Mouse (Mus musculus) neural tube, embryonic 14.5 days (tissue): ENCODE results near the gene Acp6. TPM values are rescaled to one million over a fixed set of nuclear protein-coding genes. Genes with fewer than 3 reads are reported as not detected.
A peak's percentile ranks its signal among the peaks of the same experiment; 100 is the strongest.

Source experiments
- ATAC-seq: fragments of 200-750 bp; cut with Nextera tagmentation; 2 replicates; pipeline ENCODE4 v1.8.0; 2017; ENCODE audit warnings: low read depth, mild to moderate bottlenecking, moderate TSS enrichment, moderate library complexity
- H3K27ac ChIP-seq: fragments of 300-500 bp; sonication (generic); 2 replicates; pipeline ENCODE4 v1.5.1; 2014; ENCODE audit warnings: low read depth, mild to moderate bottlenecking, control low read depth, low read length, moderate library complexity, mixed read lengths
- H3K27me3 ChIP-seq: fragments of 300-500 bp; sonication (generic); 2 replicates; pipeline ENCODE4 v1.6.1; 2014; ENCODE audit warnings: low read length; ENCODE audit not compliant: control insufficient read depth, insufficient read depth
- H3K36me3 ChIP-seq: fragments of 300-500 bp; sonication (generic); 2 replicates; pipeline ENCODE4 v1.6.1; 2014; ENCODE audit warnings: low read length, mixed read lengths; ENCODE audit not compliant: control insufficient read depth, insufficient read depth
- H3K4me1 ChIP-seq: fragments of 300-500 bp; sonication (generic); 2 replicates; pipeline ENCODE4 v1.6.1; 2014; ENCODE audit warnings: low read length; ENCODE audit not compliant: control insufficient read depth, insufficient read depth
- H3K4me2 ChIP-seq: fragments of 300-500 bp; sonication (generic); 2 replicates; pipeline ENCODE4 v1.6.1; 2014; ENCODE audit warnings: mild to moderate bottlenecking, low read depth, low read length, control low read depth
- H3K4me3 ChIP-seq: fragments of 300-500 bp; sonication (generic); 2 replicates; pipeline ENCODE4 v1.5.1; 2014; ENCODE audit warnings: low read depth, low read length, control low read depth, mixed read lengths
- H3K9ac ChIP-seq: fragments of 300-500 bp; sonication (generic); replicated peaks from 2 replicates; pipeline ENCODE4 v1.6.1; 2014; ENCODE audit warnings: low read depth, mild to moderate bottlenecking, control low read depth, low read length, mixed read lengths
- H3K9me3 ChIP-seq: fragments of 300-500 bp; sonication (generic); 2 replicates; pipeline ENCODE4 v1.6.1; 2016; ENCODE audit warnings: low read length; ENCODE audit not compliant: control insufficient read depth
- WGBS: fragments of 180-500 bp; shearing (Covaris S2); extraction: QIAGEN DNeasy Blood & Tissue Kit; methylation state at CpG from one replicate; pipeline ENCODE4 v1.1.7; 2014; 5-methylcytosine and 5-hydroxymethylcytosine counted together
- polyA plus RNA-seq: library from polyadenylated mRNA; unstranded; fragments of >200 nt; fragmentation: Nextera tagmentation; extraction: Ambion mirVana; gene quantifications from 2 replicates; pipeline ENCODE4 v1.2.1, GENCODE M21; 2014

The Acp6 gene
- polyA plus RNA-seq, 1 experiment from 2014 or later: 14.1 TPM

GRCm38 (mm10) chr3:97206521-97206920, 47.9 kb downstream of the Acp6 start:
- no peaks in the 10 kb centered on the region for H3K4me1 ChIP-seq
- 79% methylated on average over 3 of the region's 3 CpGs for WGBS
- no peak overlapping the region for H3K9ac ChIP-seq
- peaks cover 62% of the 10 kb centered on the region for H3K36me3 ChIP-seq
- H3K4me3 ChIP-seq: no peak overlapping the region
- H3K27me3 ChIP-seq: no peaks in the 10 kb centered on the region
- H3K27ac ChIP-seq: no peak overlapping the region
- H3K4me2 ChIP-seq: no peak overlapping the region
- no peak for ATAC-seq
- no peaks in the 10 kb centered on the region for H3K9me3 ChIP-seq

GRCm38 (mm10) chr3:97209351-97209750, 50.8 kb downstream of the Acp6 start:
- H3K9me3 ChIP-seq: no peaks in the 10 kb centered on the region
- H3K9ac ChIP-seq: no peak overlapping the region
- ATAC-seq: no peak
- H3K4me3 ChIP-seq: no peak overlapping the region
- H3K4me1 ChIP-seq: 0 out of 2 replicates have a peak, but pooled peaks cover 2% of the 10 kb centered on the region
- no peak overlapping the region for H3K27ac ChIP-seq
- no peaks in the 10 kb centered on the region for H3K27me3 ChIP-seq
- H3K4me2 ChIP-seq: no peak overlapping the region
- H3K36me3 ChIP-seq: peaks cover 83% of the 10 kb centered on the region
- 68% methylated on average over 9 of the region's 9 CpGs for WGBS

- no peaks in the 10 kb centered on the region for H3K9me3 ChIP-seq
- no peak overlapping the region for H3K4me2 ChIP-seq
- H3K27ac ChIP-seq: no peak overlapping the region
- H3K27me3 ChIP-seq: no peaks in the 10 kb centered on the region
- 93% methylated on average over 5 of the region's 5 CpGs for WGBS
- peaks cover 84% of the 10 kb centered on the region for H3K36me3 ChIP-seq
- H3K4me3 ChIP-seq: no peak overlapping the region
- no peak for ATAC-seq
- no peak overlapping the region for H3K9ac ChIP-seq
- H3K4me1 ChIP-seq: peaks cover 5% of the 10 kb centered on the region; the same call in 1 of the 2 replicates
These were observed 52.6 kb downstream of the Acp6 start for GRCm38 (mm10) chr3:97211177-97211576.

- Histone ChIP-seq H3K9me3 (no peaks in the 10 kb centered on the region), H3K27me3 (no peaks in the 10 kb centered on the region), H3K27ac (no peak overlapping the region), H3K36me3 (peaks cover 67% of the 10 kb centered on the region), H3K4me1 (peaks cover 5% of the 10 kb centered on the region; the same call in 1 of the 2 replicates), H3K4me2 (no peak overlapping the region), H3K9ac (no peak overlapping the region), H3K4me3 (no peak overlapping the region)
- no peak for ATAC-seq
- 90% methylated on average over 10 of the region's 10 CpGs for WGBS
These were observed 55.3 kb downstream of the Acp6 start for GRCm38 (mm10) chr3:97213871-97214270.

GRCm38 (mm10) chr3:97214439-97214838, 55.9 kb downstream of the Acp6 start:
- H3K27ac ChIP-seq: peak overlapping the region; percentile 44; the same call in 1 of the 2 replicates
- H3K4me3 ChIP-seq: no peak overlapping the region
- peaks cover 65% of the 10 kb centered on the region for H3K36me3 ChIP-seq
- no peaks in the 10 kb centered on the region for H3K9me3 ChIP-seq
- H3K4me2 ChIP-seq: no peak overlapping the region
- peaks cover 5% of the 10 kb centered on the region; the same call in 1 of the 2 replicates for H3K4me1 ChIP-seq
- no peaks in the 10 kb centered on the region for H3K27me3 ChIP-seq
- no peak overlapping the region for H3K9ac ChIP-seq
- peak; percentile 65; the same call in 1 of the 2 replicates for ATAC-seq
- 38% methylated on average over 1 of the region's 1 CpGs for WGBS

GRCm38 (mm10) chr3:97215526-97215925, 56.9 kb downstream of the Acp6 start:
- Histone ChIP-seq H3K4me3 (no peak overlapping the region), H3K4me2 (no peak overlapping the region), H3K27ac (no peak overlapping the region), H3K4me1 (peaks cover 5% of the 10 kb centered on the region; the same call in 1 of the 2 replicates), H3K9me3 (no peaks in the 10 kb centered on the region), H3K27me3 (no peaks in the 10 kb centered on the region), H3K36me3 (peaks cover 56% of the 10 kb centered on the region), H3K9ac (no peak overlapping the region)
- no peak for ATAC-seq
- WGBS: 79% methylated on average over 3 of the region's 3 CpGs

- H3K27ac ChIP-seq: no peak overlapping the region
- H3K9me3 ChIP-seq: no peaks in the 10 kb centered on the region
- no peak overlapping the region for H3K4me2 ChIP-seq
- H3K9ac ChIP-seq: no peak overlapping the region
- peaks cover 16% of the 10 kb centered on the region for H3K36me3 ChIP-seq
- 71% methylated on average over 9 of the region's 9 CpGs for WGBS
- ATAC-seq: no peak
- no peaks in the 10 kb centered on the region for H3K27me3 ChIP-seq
- no peak overlapping the region for H3K4me3 ChIP-seq
- H3K4me1 ChIP-seq: peaks cover 14% of the 10 kb centered on the region
These were observed 64.7 kb downstream of the Acp6 start for GRCm38 (mm10) chr3:97223261-97223660.

GRCm38 (mm10) chr3:97225231-97225630, 66.7 kb downstream of the Acp6 start:
- Histone ChIP-seq H3K4me2 (no peak overlapping the region), H3K9me3 (no peaks in the 10 kb centered on the region), H3K4me1 (peaks cover 18% of the 10 kb centered on the region), H3K4me3 (no peak overlapping the region), H3K9ac (no peak overlapping the region), H3K27ac (no peak overlapping the region), H3K27me3 (no peaks in the 10 kb centered on the region), H3K36me3 (peaks cover 12% of the 10 kb centered on the region)
- ATAC-seq: no peak
- 83% methylated on average over 5 of the region's 5 CpGs for WGBS

GRCm38 (mm10) chr3:97226719-97227118, 68.1 kb downstream of the Acp6 start:
- 0 out of 2 replicates have a peak, but pooled peaks cover under 1% of the 10 kb centered on the region for H3K36me3 ChIP-seq
- peak overlapping the region; percentile 91 for H3K9ac ChIP-seq
- H3K4me3 ChIP-seq: peak overlapping the region; percentile 74
- peak; percentile 26; the same call in 1 of the 2 replicates for ATAC-seq
- no peaks in the 10 kb centered on the region for H3K9me3 ChIP-seq
- H3K4me1 ChIP-seq: peaks cover 18% of the 10 kb centered on the region
- peak overlapping the region; percentile 87 for H3K27ac ChIP-seq
- peak overlapping the region; percentile 78 for H3K4me2 ChIP-seq
- no peaks in the 10 kb centered on the region for H3K27me3 ChIP-seq
- WGBS: 1% methylated on average over 18 of the region's 18 CpGs
